Mouse (Mus musculus) adrenal gland, adult 18-20 months (tissue): ENCODE results near the gene Naxd. TPM values are rescaled to one million over a fixed set of nuclear protein-coding genes. Genes with fewer than 3 reads are reported as not detected.
"Not testable (repeated sequence)": the region's sequence is repeated elsewhere in the genome, so short reads cannot be mapped to it uniquely, and the experiment has no call there.

Experiments used
- DNase-seq, 2 experiments: peaks; one replicate each; pipeline ENCODE4 v3.0.0; 2021 to 2022; ENCODE audit warnings: low spot score in 2 of 2
- total RNA-seq, 2 experiments: library from RNA; stranded (reverse); gene quantifications; 1 replicate in 1 of 2; 2 replicates in 1 of 2; pipeline ENCODE4 v1.2.3; 2021

Gene Naxd
- total RNA-seq, 2 experiments from 2014 or later = 67.0 to 72.6 TPM

- no peak for DNase-seq
Observed at GRCm38 (mm10) chr8:11470694-11471093, 26.6 kb upstream of the Naxd start.

DNA sequence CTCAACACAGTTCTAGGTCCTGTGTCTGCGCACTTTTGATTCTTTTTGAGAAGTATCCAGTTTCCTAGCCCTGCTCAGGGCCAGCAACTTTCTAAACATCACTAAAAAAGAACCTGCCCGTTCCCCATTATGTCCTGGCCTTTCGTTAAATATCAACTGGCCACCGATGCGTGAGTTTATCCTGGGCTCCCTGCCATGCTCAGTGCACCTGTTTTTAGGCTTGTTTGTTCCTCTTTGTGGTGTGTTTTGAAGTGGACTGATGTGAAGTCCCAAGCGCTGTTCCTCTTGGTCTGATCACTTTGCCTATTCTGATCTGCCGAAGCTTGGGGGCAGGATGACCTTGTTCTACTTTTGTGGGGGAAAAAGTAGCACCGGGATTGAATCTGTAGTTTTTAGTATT, 26.0 kb upstream of the Naxd start:
- DNase-seq = no peak

DNA sequence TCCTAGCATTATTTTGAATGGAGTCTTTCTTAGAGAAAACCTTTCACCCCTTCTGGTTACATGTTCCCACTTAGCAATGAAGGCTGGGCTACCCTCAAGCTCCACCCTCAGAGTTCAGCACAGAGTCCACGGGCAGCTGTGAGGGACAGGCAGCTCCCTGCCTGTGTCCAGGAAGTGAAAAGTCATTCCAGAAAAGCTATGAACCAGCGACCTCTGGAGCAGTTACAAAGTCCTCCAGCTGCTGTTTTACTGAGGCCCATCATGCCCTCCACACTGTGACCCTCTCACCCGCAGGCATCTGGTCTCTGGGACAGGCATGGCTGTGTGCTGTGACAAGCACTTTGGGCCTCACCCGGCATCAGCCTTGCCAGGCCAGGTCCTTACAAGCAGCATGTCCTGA, 24.2 kb upstream of the Naxd start:
- DNase-seq = no peak

DNA sequence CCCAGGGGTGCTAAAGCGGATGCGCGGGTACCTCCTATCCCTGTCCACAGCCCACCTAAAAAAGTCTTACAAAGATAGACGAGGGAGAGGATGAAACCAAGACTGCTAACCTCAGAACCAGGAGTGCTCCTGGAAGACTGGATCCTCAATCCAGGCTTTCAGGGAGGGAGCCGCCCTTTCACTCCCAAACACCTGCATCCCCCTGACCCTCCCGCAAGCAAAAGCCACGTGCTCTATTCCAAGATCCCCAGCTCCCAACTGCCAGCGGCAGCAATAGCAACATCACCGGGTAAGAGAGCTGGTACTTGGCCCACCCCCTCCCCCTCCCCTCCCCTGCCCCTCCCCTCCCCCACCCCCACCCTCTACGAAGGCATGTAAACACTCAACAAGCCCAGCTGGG, 21.9 kb upstream of the Naxd start:
- DNase-seq = no peak

DNA sequence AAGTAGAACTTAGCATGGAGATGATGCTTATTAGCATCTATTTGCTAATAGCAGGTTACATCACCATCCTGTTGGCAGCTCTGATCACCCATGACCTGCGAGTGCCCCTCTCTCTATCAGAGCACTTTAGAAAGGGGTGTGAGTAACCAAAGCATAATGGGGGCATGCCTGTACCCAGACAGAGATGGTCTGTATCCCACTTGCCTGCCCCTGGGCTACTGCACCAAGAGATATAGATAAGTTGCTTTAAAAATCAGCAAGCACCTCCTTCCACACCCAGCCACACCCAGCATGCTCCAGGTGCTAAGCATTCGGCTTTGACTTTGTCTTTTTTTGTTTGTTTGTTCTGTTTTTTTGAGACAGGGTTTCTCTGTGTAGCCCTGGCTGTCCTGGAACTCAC, 21.4 kb upstream of the Naxd start:
- no peak for DNase-seq

- DNase-seq = peak; percentile 60 to 65
Observed at GRCm38 (mm10) chr8:11476338-11477177, 20.7 kb upstream of the Naxd start.

- no peak for DNase-seq
Observed at GRCm38 (mm10) chr8:11477178-11477553, 20.1 kb upstream of the Naxd start.

DNA sequence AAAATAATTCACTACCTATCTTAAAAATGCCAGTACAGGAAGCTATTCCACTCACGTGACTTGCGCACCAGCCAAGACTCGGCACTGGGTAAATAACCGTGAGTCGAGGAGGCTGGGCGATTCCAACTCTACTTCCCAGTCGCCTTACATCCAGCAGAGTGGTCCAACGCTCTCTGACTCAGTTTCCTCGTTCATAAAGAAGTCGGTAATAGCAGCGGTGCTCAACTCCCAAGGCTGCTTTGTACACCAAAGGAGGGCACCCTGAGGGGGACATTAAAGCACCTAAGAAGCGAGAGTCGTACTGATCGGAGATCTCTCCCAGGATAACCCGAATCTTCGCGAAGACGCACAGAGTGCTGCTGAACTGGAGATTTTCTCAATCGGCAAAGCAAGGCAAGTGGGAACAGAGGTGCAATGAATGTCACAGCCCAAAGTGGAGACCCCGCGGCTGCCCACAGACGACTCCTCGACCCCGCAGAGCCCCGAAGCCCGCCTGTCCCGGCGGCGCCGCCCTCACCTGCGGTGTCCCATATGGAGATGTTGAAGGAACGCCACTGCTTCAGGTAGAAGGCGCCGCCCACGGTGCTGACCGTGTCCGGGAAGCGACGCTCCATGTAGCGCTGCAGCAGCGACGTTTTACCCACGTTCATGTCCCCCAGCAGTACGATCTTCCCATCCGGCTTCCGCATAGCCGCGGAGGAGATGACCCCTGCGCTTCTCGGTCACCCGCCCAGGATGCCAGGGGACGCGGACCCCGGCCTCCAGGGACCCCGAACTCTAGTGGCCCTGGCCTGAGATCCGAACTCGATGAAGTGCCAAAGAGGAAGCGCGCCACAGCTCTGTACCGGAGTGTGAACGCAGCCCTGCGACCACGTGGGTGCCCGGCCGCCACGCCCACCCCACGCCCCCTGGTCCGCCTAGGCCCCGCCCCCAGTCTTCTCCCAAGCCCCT, 19.2 kb upstream of the Naxd start, which contains the start of gene Rab20:
Gene Rab20 (minus strand): TSS at position 900 of the 951 bp plus-strand sequence.
- peak; percentile 75 to 79 for DNase-seq

GRCm38 (mm10) chr8:11478807-11479527, 18.3 kb upstream of the Naxd start:
- no peak for DNase-seq

GRCm38 (mm10) chr8:11479591-11479990, 17.7 kb upstream of the Naxd start:
- no peak for DNase-seq

- DNase-seq = no peak
Observed at GRCm38 (mm10) chr8:11481876-11482275, 15.4 kb upstream of the Naxd start.

DNA sequence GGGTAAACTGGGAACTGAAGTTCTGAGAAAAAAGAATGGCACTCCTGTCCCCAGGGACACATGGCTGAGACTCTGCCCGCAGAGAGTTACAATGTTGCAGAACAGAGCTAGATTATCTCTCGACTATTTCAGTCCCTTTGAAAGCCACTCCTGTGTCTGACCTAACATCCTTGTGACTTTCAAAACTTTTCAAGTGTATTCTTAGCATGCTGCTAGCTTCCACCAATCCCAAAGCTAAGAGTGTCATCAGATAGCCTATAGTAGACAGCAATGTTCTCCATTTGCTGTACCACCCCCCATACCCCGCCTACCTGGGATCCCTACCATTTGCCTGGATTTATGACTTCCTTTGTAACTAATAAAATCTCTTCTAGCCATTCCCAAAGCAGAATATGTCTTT, 14.8 kb upstream of the Naxd start:
- DNase-seq = no peak

DNA sequence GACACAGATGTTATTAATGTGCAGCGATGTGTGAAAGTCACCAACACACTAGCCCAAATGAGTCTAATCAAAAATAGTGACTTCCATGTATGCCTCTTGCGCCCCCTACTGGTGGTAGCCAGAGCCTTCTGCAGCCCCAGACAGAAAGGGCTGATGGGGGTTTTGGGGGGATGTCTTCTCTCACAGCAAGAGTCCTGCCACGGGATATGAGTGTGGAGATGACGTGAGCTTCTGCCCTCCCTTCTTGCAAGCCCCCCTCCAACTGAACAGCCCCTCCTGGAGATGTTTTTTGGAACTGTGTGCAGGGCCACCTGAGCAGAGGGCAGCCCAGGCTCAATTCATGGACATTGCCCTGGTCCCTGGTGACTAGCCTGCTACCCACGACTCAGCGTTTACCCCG, 11.2 kb upstream of the Naxd start:
- peak; percentile 80 for DNase-seq

DNA sequence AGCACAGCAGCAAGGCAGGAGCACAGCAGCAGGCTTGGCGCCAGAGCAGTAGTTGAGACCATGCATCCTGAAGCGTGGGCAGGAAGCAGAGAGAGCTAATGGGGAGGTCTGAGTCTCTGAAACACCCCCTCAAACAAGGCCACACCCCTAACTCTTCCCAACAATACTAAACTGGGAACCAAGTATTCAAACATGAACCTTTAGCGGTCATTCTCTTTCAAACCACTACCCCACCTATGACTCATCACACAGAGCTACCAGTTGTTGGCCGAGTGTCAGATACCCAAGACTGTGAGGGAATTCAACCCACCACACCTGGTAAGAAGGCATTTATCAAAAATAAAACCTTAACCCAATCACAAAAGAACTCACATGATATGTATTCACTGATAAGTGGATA, 10.1 kb upstream of the Naxd start:
- DNase-seq = no peak

- not testable (repeated sequence) for DNase-seq
Observed at GRCm38 (mm10) chr8:11492340-11492739, 5.0 kb upstream of the Naxd start.

GRCm38 (mm10) chr8:11498281-11498680, 975 bp downstream of the Naxd start:
- no peak for DNase-seq

GRCm38 (mm10) chr8:11498786-11499485, 1.6 kb downstream of the Naxd start:
- DNase-seq = no peak

DNA sequence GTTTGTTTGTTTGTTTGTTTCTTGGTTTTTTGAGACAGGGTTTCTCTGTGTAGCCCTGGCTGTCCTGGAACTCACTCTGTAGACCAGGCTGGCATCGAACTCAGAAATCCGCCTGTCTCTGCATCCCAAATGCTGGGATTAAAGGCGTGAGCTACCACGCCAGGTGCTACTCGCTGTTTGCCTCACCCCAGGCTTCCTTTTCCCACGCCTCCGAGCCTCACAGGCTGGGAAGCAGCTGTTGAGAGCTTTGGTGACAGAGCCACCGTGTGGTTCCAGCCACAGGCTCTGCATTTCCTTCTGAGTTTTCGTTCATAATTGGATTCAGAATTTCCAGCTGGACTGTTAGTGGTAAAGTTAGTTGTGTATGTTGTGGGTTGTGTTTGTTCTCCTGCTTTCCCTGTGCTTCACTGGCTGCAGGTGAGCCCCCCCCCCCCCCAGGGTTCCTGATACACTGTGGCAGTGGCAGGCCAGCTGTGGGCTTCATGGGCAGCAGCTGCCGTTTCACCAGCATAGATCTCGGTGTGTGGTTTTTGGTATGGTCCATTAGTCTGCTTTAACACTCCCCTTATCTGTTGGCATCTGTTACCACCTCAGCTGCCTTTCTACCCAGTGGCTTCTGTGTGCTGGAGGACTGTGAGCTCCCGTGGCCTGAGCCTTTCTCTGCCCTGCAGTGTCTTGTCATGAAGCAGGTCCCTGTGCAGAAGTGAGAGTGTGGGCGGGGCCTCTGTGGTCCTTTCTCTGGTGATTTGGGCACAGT, 6.3 kb downstream of the Naxd start:
- DNase-seq = no peak

- no peak for DNase-seq
Observed at GRCm38 (mm10) chr8:11506074-11506473, 8.8 kb downstream of the Naxd start.

DNA sequence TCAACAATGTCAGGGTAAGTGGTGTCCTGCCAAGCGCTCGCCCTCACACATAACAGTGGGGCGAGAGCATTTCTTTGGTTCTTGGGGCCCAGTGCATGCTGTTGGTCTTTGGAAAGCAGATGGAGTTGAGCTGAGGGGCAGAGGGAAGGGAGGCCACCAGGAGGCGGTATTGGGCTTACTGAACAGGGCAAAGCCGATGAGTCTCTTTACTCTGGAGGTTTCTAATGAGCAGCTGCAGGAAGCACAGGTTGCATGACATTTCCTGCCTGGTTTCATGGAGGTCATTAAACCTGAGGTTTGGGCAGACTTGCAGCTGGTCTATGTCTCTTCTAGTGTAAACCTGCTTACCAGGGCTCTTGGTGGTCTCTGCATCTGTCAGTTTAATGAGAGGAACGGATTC, 9.5 kb downstream of the Naxd start:
- peak in 1 of 2 experiments; percentile 40 for DNase-seq
